Mouse (Mus musculus) frontal cortex, postnatal 25 days (tissue): ENCODE data around the gene Tamm41.

Source experiments
- DNase-seq, 2 experiments: peaks; one replicate each; pipeline ENCODE4 v3.0.0; 2022; ENCODE audit warnings: low spot score in 2 of 2

Gene Tamm41

GRCm38 (mm10) chr6:115037103-115038094 is at the start of gene Tamm41:
TSS of gene Tamm41 (minus strand) at chr6:115037876.
- peak; percentile 70 to 80 for DNase-seq

GRCm38 (mm10) chr6:115085274-115085841 is 47.7 kb upstream of the Tamm41 start:
- DNase-seq = peak; percentile 57 to 66

GRCm38 (mm10) chr6:115076781-115077575 is 39.3 kb upstream of the Tamm41 start:
- DNase-seq = no peak

- no peak for DNase-seq
Observed at GRCm38 (mm10) chr6:115072024-115072423, 34.3 kb upstream of the Tamm41 start.

GRCm38 (mm10) chr6:115065411-115066241 is 27.9 kb upstream of the Tamm41 start:
- DNase-seq = peak; percentile 27 to 43

- DNase-seq = no peak
Observed at GRCm38 (mm10) chr6:115062605-115063350, 25.1 kb upstream of the Tamm41 start.

- DNase-seq = no peak
Observed at GRCm38 (mm10) chr6:115059227-115059626, 21.6 kb upstream of the Tamm41 start.

GRCm38 (mm10) chr6:115056699-115057098 is 19.0 kb upstream of the Tamm41 start:
- no peak for DNase-seq

GRCm38 (mm10) chr6:115055440-115055839 is 17.8 kb upstream of the Tamm41 start:
- DNase-seq = no peak

- no peak for DNase-seq
Observed at GRCm38 (mm10) chr6:115051586-115052197, 14.0 kb upstream of the Tamm41 start.

- DNase-seq = no peak
Observed at GRCm38 (mm10) chr6:115049015-115049414, 11.3 kb upstream of the Tamm41 start.

- DNase-seq = no peak
Observed at GRCm38 (mm10) chr6:115047816-115048215, 10.1 kb upstream of the Tamm41 start.

- no peak for DNase-seq
Observed at GRCm38 (mm10) chr6:115046064-115046463, 8.4 kb upstream of the Tamm41 start.

- no peak for DNase-seq
Observed at GRCm38 (mm10) chr6:115044709-115045108, 7.0 kb upstream of the Tamm41 start.

GRCm38 (mm10) chr6:115043657-115044500 is 6.2 kb upstream of the Tamm41 start:
- no peak for DNase-seq

GRCm38 (mm10) chr6:115042609-115043008 is 4.9 kb upstream of the Tamm41 start:
- no peak for DNase-seq

GRCm38 (mm10) chr6:115033441-115033840 is 4.2 kb downstream of the Tamm41 start:
- DNase-seq = no peak

GRCm38 (mm10) chr6:115030098-115030497 is 7.6 kb downstream of the Tamm41 start:
- no peak for DNase-seq

GRCm38 (mm10) chr6:115029248-115029647 is 8.4 kb downstream of the Tamm41 start:
- no peak for DNase-seq
